Mouse (Mus musculus): ENCODE measurements around the gene Wdr53. TPM values are rescaled to one million over a fixed set of nuclear protein-coding genes. Genes with fewer than 3 reads are reported as not detected.
"Not testable (repeated sequence)": the region's sequence is repeated elsewhere in the genome, so short reads cannot be mapped to it uniquely, and the experiment has no call there.

Wdr53 gene
- total RNA-seq (2021) = 1 to 10 TPM; 4.4 to 5.8 TPM
- long read RNA-seq, experiment 1, transcript Wdr53-203 (3 exons, 832 nt) = major isoform, 5 of 6 reads
- long read RNA-seq, experiment 1, partial matches to known transcripts = 0 of 6 reads
- long read RNA-seq, experiment 1, other reads (novel, unspliced or antisense) = 1 of 6 reads
- long read RNA-seq, experiment 2, transcript Wdr53-203 (3 exons, 832 nt) = major isoform, 6 of 12 reads
- long read RNA-seq, experiment 2, partial matches to known transcripts = 1 of 12 reads
- long read RNA-seq, experiment 2, other reads (novel, unspliced or antisense) = 4 of 12 reads

DNA sequence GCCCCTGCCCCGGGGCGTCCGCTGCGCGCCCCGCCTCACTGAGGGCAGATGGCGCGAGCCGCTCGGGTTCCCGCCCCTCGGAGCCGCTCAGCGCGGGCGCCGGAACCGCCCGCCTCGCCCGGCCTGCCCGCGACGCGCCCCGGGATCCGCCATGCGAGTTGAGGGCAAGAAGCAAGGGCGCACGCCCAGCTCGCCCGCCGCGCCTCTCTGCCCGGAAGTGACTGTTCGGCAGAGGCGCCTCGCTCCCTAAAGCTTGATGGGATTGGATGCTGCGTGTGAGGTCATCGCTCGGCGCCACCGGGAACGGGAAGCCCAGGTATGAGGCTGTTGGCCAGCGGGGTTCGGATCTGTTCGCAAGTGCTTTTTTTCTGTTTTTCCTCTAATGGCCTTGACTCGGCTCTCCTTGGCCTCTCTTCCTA lies at the start of gene Wdr53, which contains the start of gene Fbxo45:
Gene Wdr53 (plus strand): TSS at position 276 of the 419 bp plus-strand sequence.
Gene Fbxo45 (minus strand): TSS at position 207 of the 419 bp plus-strand sequence.
- peak; percentile 94 to 96 for DNase-seq
- intact Hi-C loops (cut with DNase I) = no loop called here

- intact Hi-C loops (cut with DNase I) = loop anchor here (5.0 kb wide), 1 partner anchor 83 kb away; no protein-coding TSS in a partner anchor
- no peak for DNase-seq
Measured at GRCm38 (mm10) chr16:32200256-32201003, 46.6 kb upstream of the Wdr53 start.

GRCm38 (mm10) chr16:32201004-32201325 lies 46.1 kb upstream of the Wdr53 start:
- no peak for DNase-seq
- intact Hi-C loops (cut with DNase I) = loop anchor here (5.0 kb wide), 1 partner anchor 84 kb away; no protein-coding TSS in a partner anchor

DNA sequence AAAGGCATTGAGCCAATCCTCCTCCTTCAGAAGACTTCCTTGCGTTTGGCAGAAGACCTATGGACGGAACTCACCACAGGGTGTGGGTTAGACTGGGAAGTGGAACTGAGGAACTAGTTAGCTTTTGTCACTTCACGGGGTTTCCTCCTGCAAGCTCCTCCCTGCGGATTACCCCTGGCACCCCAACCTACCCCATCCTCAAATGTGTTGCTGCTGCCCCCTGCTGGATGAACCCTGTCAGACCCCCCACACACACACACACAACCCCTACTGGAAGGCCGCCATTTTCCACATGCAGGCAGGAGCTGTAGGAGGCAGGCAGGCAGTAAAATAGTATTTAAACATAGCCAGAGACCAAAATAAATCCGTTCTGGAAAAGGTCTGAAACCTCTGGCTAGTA lies 44.3 kb upstream of the Wdr53 start:
- intact Hi-C loops (cut with DNase I) = loop anchor here (5.0 kb wide), 1 partner anchor 85 kb away; no protein-coding TSS in a partner anchor
- peak; percentile 63 to 66 for DNase-seq

GRCm38 (mm10) chr16:32204902-32205301 lies 42.1 kb upstream of the Wdr53 start:
- intact Hi-C loops (cut with DNase I) = loop anchor here (5.0 kb wide), 1 partner anchor 88 kb away; no protein-coding TSS in a partner anchor
- DNase-seq = no peak

GRCm38 (mm10) chr16:32214156-32214555 lies 32.9 kb upstream of the Wdr53 start:
- no peak for DNase-seq
- intact Hi-C loops (cut with DNase I) = no loop called here

GRCm38 (mm10) chr16:32214804-32215576 lies 32.0 kb upstream of the Wdr53 start:
- DNase-seq = no peak

DNA sequence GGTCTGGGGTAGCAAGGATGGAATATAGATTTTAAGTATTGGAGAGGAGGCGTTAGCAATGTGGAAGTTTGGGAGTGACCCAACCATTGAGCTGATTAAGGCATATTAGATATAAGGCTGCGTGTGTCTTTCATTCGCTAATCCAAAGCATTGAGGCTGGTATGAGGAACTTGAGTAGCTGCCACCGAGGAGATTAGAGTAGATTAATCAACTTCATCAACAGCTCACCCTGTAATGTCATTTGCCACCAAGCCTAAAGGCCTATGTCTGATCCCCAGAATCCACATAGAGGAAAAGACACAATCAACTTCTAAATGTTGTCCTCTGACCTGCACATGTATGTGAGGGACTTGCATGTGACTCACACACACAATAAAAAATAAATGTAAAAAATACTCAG lies 25.2 kb upstream of the Wdr53 start:
- DNase-seq = no peak
- intact Hi-C loops (cut with DNase I) = no loop called here

More at GRCm38 (mm10) chr16:32214804-32215576, 32.0 kb upstream of the Wdr53 start:
- intact Hi-C loops (cut with DNase I) = no loop called here

- no peak for DNase-seq
- intact Hi-C loops (cut with DNase I) = no loop called here
Measured at GRCm38 (mm10) chr16:32222399-32222798, 24.6 kb upstream of the Wdr53 start.

DNA sequence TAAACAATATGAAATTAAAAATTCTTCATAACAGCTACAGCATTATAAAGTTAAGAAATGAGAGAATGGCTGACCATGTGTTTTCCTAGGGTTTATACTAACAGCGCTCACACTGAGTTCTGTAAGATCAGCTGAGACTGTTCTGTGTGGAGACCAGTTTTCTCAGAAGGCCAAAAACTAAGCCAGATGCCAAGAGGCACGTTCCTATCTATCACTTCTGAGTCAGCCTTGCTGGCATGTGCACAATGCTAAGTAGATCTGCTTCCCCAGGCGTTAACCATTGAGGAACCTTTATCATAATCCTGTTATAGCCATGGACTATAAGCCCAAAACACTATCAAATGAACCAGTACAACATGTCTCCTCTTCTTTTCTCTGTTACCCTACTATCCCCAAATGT lies 15.0 kb upstream of the Wdr53 start:
- DNase-seq; intact Hi-C loops (cut with DNase I): not testable (repeated sequence)

DNA sequence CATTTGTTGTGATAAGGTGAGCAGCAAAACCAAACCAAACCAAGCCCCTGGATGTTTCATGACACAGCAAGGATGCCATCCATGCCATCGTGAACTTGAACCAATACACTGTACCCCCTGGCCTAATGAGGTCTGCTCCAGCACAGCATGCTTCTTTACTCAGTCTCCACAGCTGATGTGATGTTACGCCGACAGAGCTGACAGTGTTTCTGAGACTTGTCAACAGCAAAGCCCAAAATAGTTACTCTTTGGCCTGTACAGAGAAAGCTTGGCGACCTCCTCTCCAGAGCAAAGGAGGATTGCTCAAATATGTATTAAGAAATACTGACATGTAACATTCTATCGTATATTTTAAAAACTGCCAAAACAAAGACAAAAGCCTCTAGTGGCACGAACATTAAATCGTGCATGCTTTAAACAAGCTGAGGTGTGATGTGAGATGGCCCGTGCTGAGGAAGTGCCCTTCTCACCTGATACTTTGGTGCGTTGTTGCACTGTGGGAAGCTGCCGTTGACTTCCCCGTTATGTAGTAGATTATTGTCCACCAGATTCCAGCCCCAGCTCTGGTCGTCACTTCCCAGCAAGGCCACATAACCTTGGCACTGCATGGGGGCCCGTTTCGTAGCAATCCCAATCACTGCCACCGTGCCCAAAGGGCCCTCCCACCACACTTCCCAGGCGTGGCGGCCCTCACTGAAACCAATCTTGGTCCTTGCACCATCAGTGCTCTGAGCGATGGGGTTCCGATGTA lies 8.9 kb upstream of the Wdr53 start:
- DNase-seq = no peak
- intact Hi-C loops (cut with DNase I) = no loop called here

- intact Hi-C loops (cut with DNase I) = no loop called here
- DNase-seq = no peak
Measured at GRCm38 (mm10) chr16:32239428-32240312, 7.4 kb upstream of the Wdr53 start.

GRCm38 (mm10) chr16:32243901-32244300 lies 3.1 kb upstream of the Wdr53 start:
- intact Hi-C loops (cut with DNase I) = no loop called here
- DNase-seq = no peak

DNA sequence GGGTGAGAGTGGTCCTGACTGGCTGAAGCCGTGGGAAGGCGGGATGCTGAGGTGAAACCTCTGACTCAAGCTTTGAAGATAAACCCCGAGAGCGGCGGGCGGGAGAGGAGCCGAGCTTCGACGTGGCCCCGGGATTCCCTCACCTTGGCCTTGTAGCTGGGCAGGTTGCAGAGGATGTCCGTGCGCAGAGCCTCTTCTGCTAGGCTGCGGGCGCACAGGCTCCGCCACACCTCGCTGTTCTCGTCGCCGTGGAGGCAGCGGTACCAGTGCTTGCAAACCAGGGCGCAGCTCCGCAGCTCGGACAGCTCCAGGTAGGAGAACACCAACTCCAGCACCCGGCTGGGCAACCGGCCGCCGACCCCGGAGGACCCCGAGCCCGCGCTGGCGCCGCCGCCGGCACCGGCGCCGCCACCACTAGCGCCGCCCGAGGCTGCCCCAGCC lies 656 bp upstream of the Wdr53 start:
- DNase-seq = peak; percentile 14 to 41
- intact Hi-C loops (cut with DNase I) = no loop called here

GRCm38 (mm10) chr16:32264225-32264624 lies 17.2 kb downstream of the Wdr53 start:
- intact Hi-C loops (cut with DNase I) = loop anchor here (2.0 kb wide), 1 partner anchor 235 kb away; no protein-coding TSS in a partner anchor

DNA sequence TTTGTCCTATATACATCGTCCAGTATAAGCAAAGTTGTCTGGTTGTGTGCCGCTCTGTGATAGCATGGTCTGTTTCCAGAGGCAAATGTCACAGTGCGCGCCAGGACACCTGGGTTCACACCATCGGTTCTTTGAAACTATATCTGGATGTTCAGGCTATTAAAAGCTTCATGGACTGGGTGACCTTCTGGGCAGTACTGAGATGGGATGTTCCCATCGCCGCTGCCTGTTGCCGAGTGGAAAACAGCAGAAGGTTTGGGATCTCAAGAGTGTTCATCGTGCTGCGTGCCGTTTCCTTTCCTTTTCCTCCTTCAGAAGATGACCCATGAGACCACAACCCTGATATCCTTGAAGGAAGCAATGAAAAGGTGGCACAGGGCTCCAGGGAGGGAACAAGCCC lies 24.3 kb downstream of the Wdr53 start, which contains the start of gene Smco1:
Gene Smco1 (plus strand): TSS at position 178 of the 400 bp plus-strand sequence.
- intact Hi-C loops (cut with DNase I) = no loop called here
- peak; percentile 27 to 29 for DNase-seq

More at GRCm38 (mm10) chr16:32264225-32264624, 17.2 kb downstream of the Wdr53 start:
- DNase-seq = not testable (repeated sequence)

DNA sequence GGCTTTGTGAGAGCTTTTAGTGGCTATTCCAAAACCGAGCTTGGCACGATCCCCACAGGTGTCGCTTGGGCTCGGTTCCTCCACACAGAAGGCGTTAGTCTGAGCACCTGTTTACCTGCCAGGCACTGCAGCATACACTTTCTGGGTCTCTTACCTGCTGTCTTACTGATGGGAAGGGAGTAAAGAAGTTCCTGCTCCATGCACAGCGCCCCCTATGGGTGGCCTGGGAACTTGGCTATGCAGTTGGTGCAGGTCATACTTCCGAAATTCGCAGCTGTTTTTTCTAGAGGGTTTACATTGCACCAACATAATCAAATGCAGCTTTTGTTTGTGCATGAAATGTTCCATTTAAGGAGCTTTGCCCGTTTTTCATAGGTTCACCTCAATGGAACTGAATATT lies 26.3 kb downstream of the Wdr53 start:
- DNase-seq = no peak
- intact Hi-C loops (cut with DNase I) = no loop called here

- no peak for DNase-seq
- intact Hi-C loops (cut with DNase I) = no loop called here
Measured at GRCm38 (mm10) chr16:32275041-32275440, 28.0 kb downstream of the Wdr53 start.

- intact Hi-C loops (cut with DNase I) = loop anchor here (2.0 kb wide), 1 partner anchor 27 kb away; no protein-coding TSS in a partner anchor
- DNase-seq = no peak
Measured at GRCm38 (mm10) chr16:32275830-32276229, 28.8 kb downstream of the Wdr53 start.
